Mouse (Mus musculus): ENCODE results near the gene Lmntd2. TPM values are rescaled to one million over a fixed set of nuclear protein-coding genes. Genes with fewer than 3 reads are reported as not detected.

Gene Lmntd2
- polyA plus RNA-seq, 1 experiment from 2014 or later = 0.54 TPM

DNA sequence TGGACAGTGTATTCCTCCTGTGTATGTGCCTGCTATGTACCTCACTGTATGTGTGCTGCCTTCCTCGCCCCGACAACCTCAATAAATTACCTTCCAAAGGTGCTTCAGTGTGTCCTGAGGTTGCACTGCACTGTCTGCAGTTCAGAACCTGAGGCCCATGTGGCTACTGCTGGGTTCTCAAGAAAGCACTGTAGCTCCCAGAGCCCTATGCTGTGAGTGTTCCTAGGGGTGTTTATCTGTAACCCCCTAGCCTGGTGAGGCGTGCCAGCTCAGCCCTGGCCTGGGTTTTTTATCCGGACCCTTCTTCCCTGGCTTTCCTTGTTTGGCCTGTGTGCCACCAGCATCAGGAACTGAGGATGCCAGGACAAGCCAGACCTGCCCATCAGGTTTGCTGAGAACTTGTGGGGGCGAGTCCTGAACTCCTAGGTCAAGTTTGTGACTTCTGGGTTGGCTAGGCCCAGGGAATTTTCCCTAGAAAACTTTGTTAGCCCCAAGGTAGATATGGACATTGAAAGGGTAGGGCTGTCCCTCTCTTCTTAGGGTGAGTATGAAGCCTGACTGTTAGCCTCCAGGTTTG lies 4.8 kb upstream of the Lmntd2 start:
- no peak overlapping the region for H3K9ac ChIP-seq (ENCODE audit: low read length)
- H3K4me2 ChIP-seq (ENCODE audit: low read depth, low read length) = no peak overlapping the region
- no peaks in the 10 kb centered on the region for H3K9me3 ChIP-seq (replicated peaks; ENCODE audit: control insufficient read depth, low read length)
- no peaks in the 10 kb centered on the region; the same call in 1 of the 2 replicates for H3K36me3 ChIP-seq (ENCODE audit: control insufficient read depth, insufficient read depth)
- no peak overlapping the region for H3K4me3 ChIP-seq (ENCODE audit: low read length)
- H3K4me1 ChIP-seq (ENCODE audit: control insufficient read depth, insufficient read depth, low read length) = peaks cover 36% of the 10 kb centered on the region
- ATAC-seq (replicated peaks; ENCODE audit: extremely low read depth, insufficient read depth, low FRiP score) = no peak
- H3K27me3 ChIP-seq (ENCODE audit: control insufficient read depth, insufficient read depth, low read length) = no peaks in the 10 kb centered on the region
- H3K27ac ChIP-seq (ENCODE audit: low read length) = no peak overlapping the region
- WGBS = 84% methylated on average over 5 of the region's 5 CpGs

- H3K4me1 ChIP-seq (ENCODE audit: control insufficient read depth, insufficient read depth, low read length) = peaks cover 36% of the 10 kb centered on the region
Observed at GRCm38 (mm10) chr7:141218141-141218540, 4.3 kb upstream of the Lmntd2 start.

DNA sequence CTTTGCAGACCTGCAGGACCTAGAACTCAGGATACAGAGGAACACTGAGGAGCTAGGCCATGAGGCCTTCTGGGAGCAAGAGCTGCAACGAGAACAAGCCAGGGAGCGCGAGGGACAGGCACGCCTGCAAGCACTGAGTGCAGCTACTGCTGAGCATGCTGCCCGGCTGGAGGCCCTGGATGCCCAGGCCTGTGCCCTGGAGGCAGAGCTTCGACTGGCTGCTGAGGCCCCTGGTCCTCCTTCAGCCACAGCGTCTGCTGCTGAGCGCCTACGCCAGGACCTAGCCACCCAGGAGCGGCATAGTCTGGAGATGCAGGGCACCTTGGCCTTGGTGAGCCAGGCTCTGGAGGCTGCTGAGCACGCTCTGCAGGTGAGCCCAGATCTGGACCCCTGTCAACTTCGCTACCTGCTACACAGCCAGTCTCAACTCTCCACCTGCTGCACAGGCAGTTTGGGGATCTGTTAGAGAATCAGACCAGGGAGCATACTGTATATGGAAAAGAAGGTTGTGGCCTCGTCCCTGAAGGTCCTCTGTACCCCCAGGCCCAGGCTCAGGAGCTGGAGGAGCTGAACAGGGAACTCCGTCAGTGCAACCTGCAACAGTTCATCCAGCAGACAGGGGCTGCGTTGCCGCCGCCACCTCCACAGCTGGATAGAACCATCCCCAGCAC lies 3.6 kb upstream of the Lmntd2 start:
- Histone ChIP-seq H3K36me3 (ENCODE audit: control insufficient read depth, insufficient read depth) (no peaks in the 10 kb centered on the region; the same call in 1 of the 2 replicates), H3K9me3 (replicated peaks; ENCODE audit: control insufficient read depth, low read length) (no peaks in the 10 kb centered on the region), H3K27me3 (ENCODE audit: control insufficient read depth, insufficient read depth, low read length) (no peaks in the 10 kb centered on the region), H3K4me3 (ENCODE audit: low read length) (no peak overlapping the region), H3K4me1 (ENCODE audit: control insufficient read depth, insufficient read depth, low read length) (peaks cover 31% of the 10 kb centered on the region), H3K27ac (ENCODE audit: low read length) (no peak overlapping the region), H3K4me2 (ENCODE audit: low read depth, low read length) (no peak overlapping the region), H3K9ac (ENCODE audit: low read length) (no peak overlapping the region)
- WGBS = 92% methylated on average over 17 of the region's 17 CpGs
- ATAC-seq (replicated peaks; ENCODE audit: extremely low read depth, insufficient read depth, low FRiP score) = no peak

More at GRCm38 (mm10) chr7:141218141-141218540, 4.3 kb upstream of the Lmntd2 start:
- no peak overlapping the region for H3K4me3 ChIP-seq (ENCODE audit: low read length)
- no peak overlapping the region for H3K4me2 ChIP-seq (ENCODE audit: low read depth, low read length)
- no peak overlapping the region for H3K9ac ChIP-seq (ENCODE audit: low read length)
- no peaks in the 10 kb centered on the region for H3K27me3 ChIP-seq (ENCODE audit: control insufficient read depth, insufficient read depth, low read length)
- H3K9me3 ChIP-seq (replicated peaks; ENCODE audit: control insufficient read depth, low read length) = no peaks in the 10 kb centered on the region
- 66% methylated on average over 3 of the region's 3 CpGs for WGBS
- ATAC-seq (replicated peaks; ENCODE audit: extremely low read depth, insufficient read depth, low FRiP score) = no peak
- no peak overlapping the region for H3K27ac ChIP-seq (ENCODE audit: low read length)
- H3K36me3 ChIP-seq (ENCODE audit: control insufficient read depth, insufficient read depth) = no peaks in the 10 kb centered on the region; the same call in 1 of the 2 replicates

- Histone ChIP-seq H3K9me3 (replicated peaks; ENCODE audit: control insufficient read depth, low read length) (no peaks in the 10 kb centered on the region), H3K36me3 (ENCODE audit: control insufficient read depth, insufficient read depth) (no peaks in the 10 kb centered on the region; the same call in 1 of the 2 replicates), H3K4me3 (ENCODE audit: low read length) (peak overlapping the region; percentile 79; the same call in 1 of the 2 replicates), H3K27me3 (ENCODE audit: control insufficient read depth, insufficient read depth, low read length) (no peaks in the 10 kb centered on the region), H3K4me1 (ENCODE audit: control insufficient read depth, insufficient read depth, low read length) (peaks cover 25% of the 10 kb centered on the region), H3K9ac (ENCODE audit: low read length) (peak overlapping the region; percentile 79; the same call in 1 of the 2 replicates), H3K4me2 (ENCODE audit: low read depth, low read length) (peak overlapping the region; percentile 98), H3K27ac (ENCODE audit: low read length) (peak overlapping the region; percentile 80; the same call in 1 of the 2 replicates)
- no peak for ATAC-seq (replicated peaks; ENCODE audit: extremely low read depth, insufficient read depth, low FRiP score)
- WGBS = 79% methylated on average over 11 of the region's 11 CpGs
Observed at GRCm38 (mm10) chr7:141216894-141217293, 3.0 kb upstream of the Lmntd2 start.

GRCm38 (mm10) chr7:141215880-141216733 lies 2.2 kb upstream of the Lmntd2 start:
- peaks cover 25% of the 10 kb centered on the region for H3K4me1 ChIP-seq (ENCODE audit: control insufficient read depth, insufficient read depth, low read length)
- H3K4me2 ChIP-seq (ENCODE audit: low read depth, low read length) = peak overlapping the region; percentile 98
- no peaks in the 10 kb centered on the region; the same call in 1 of the 2 replicates for H3K36me3 ChIP-seq (ENCODE audit: control insufficient read depth, insufficient read depth)
- no peaks in the 10 kb centered on the region for H3K9me3 ChIP-seq (replicated peaks; ENCODE audit: control insufficient read depth, low read length)
- no peaks in the 10 kb centered on the region for H3K27me3 ChIP-seq (ENCODE audit: control insufficient read depth, insufficient read depth, low read length)
- WGBS = 1% methylated on average over 42 of the region's 42 CpGs
- peak overlapping the region; percentile 79 for H3K9ac ChIP-seq (ENCODE audit: low read length)
- peak; percentile 64 for ATAC-seq (replicated peaks; ENCODE audit: extremely low read depth, insufficient read depth, low FRiP score)
- peak overlapping the region; percentile 80 for H3K27ac ChIP-seq (ENCODE audit: low read length)
- H3K4me3 ChIP-seq (ENCODE audit: low read length) = peak overlapping the region; percentile 79

DNA sequence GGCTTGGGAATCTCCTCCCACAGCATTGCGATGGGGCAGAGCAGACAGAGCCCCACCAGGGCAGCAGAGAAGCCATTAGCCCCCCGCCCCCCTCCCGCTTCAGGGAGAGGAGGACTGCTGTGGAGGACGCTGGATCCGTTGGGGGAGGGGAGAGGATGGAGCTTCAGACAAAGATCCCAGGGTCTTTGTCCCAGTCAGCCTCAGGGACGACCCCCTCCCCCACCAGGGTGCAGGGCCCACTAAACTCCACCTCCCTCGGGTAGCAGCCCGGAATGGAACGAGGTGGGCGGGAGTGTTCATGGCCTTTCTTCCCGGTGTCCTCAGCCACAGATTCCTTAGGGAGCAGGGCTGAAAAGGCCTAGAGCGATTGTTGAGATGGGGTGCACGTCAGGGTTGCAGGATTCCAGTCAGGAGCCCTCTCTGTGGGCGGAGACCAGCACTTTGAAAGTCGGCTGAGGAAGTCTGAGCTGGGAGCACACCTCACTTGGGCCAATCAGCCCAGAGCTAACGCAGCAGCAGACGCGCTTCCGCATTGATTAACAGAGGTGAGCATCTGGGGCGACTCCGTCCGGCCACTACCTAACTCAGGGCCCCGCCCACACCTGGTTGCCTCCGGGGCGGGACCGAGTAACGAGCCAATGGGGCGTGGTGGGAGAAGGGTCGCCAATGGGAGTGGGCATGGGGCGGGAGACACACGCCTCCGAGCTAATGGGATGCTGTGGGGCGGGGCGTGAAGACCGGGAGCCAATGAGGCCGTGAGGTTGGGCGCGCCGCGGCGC lies 1.4 kb upstream of the Lmntd2 start, which contains the start of gene Rassf7:
Gene Rassf7 (plus strand): TSS at position 760 of the 779 bp plus-strand sequence.
- no peaks in the 10 kb centered on the region for H3K27me3 ChIP-seq (ENCODE audit: control insufficient read depth, insufficient read depth, low read length)
- H3K4me3 ChIP-seq (ENCODE audit: low read length) = peak within 1 kb of the TSS; percentile 79
- peak within 1 kb of the TSS; percentile 98 for H3K4me2 ChIP-seq (ENCODE audit: low read depth, low read length)
- H3K9ac ChIP-seq (ENCODE audit: low read length) = peak within 1 kb of the TSS; percentile 79
- H3K9me3 ChIP-seq (replicated peaks; ENCODE audit: control insufficient read depth, low read length) = no peaks in the 10 kb centered on the region
- peak; percentile 96 for ATAC-seq (replicated peaks; ENCODE audit: extremely low read depth, insufficient read depth, low FRiP score)
- peak within 1 kb of the TSS; percentile 80 for H3K27ac ChIP-seq (ENCODE audit: low read length)
- no peaks in the 10 kb centered on the region; the same call in 1 of the 2 replicates for H3K36me3 ChIP-seq (ENCODE audit: control insufficient read depth, insufficient read depth)
- peaks cover 18% of the 10 kb centered on the region for H3K4me1 ChIP-seq (ENCODE audit: control insufficient read depth, insufficient read depth, low read length)
- WGBS = 1% methylated on average over 41 of the region's 41 CpGs

- no peaks in the 10 kb centered on the region for H3K27me3 ChIP-seq (ENCODE audit: control insufficient read depth, insufficient read depth, low read length)
- peaks cover 12% of the 10 kb centered on the region; the same call in 1 of the 2 replicates for H3K4me1 ChIP-seq (ENCODE audit: control insufficient read depth, insufficient read depth, low read length)
- no peaks in the 10 kb centered on the region for H3K9me3 ChIP-seq (replicated peaks; ENCODE audit: control insufficient read depth, low read length)
- H3K4me2 ChIP-seq (ENCODE audit: low read depth, low read length) = no peak overlapping the region
- no peak overlapping the region for H3K4me3 ChIP-seq (ENCODE audit: low read length)
- no peaks in the 10 kb centered on the region; the same call in 1 of the 2 replicates for H3K36me3 ChIP-seq (ENCODE audit: control insufficient read depth, insufficient read depth)
- no peak overlapping the region for H3K9ac ChIP-seq (ENCODE audit: low read length)
- 77% methylated on average over 3 of the region's 3 CpGs for WGBS
- no peak for ATAC-seq (replicated peaks; ENCODE audit: extremely low read depth, insufficient read depth, low FRiP score)
- no peak overlapping the region for H3K27ac ChIP-seq (ENCODE audit: low read length)
Observed at GRCm38 (mm10) chr7:141214310-141214709, 430 bp upstream of the Lmntd2 start.

DNA sequence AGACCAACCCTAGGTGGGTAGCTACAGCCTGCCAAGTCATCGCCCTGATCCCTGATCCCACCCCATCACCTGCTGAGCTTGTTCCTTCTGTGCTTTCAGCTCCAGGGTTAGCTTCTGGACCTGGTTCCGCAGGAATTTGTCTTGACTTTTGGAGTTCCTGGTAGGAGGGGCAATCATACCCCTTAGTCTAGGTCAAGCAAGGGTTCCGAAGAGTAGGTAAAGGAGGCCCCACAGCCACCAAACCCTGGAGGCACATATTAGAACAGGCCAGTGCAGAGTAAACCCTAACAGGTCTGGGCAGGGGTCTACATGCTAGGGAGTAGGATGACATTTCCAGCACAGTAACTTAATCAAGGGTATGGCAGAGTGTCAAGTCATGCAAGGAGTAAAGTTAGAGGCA lies 747 bp downstream of the Lmntd2 start:
- H3K27me3 ChIP-seq (ENCODE audit: control insufficient read depth, insufficient read depth, low read length) = no peaks in the 10 kb centered on the region
- 79% methylated on average over 3 of the region's 3 CpGs for WGBS
- H3K9me3 ChIP-seq (replicated peaks; ENCODE audit: control insufficient read depth, low read length) = no peaks in the 10 kb centered on the region
- no peak overlapping the region for H3K4me3 ChIP-seq (ENCODE audit: low read length)
- no peaks in the 10 kb centered on the region for H3K36me3 ChIP-seq (ENCODE audit: control insufficient read depth, insufficient read depth)
- no peak for ATAC-seq (replicated peaks; ENCODE audit: extremely low read depth, insufficient read depth, low FRiP score)
- no peak overlapping the region for H3K4me2 ChIP-seq (ENCODE audit: low read depth, low read length)
- no peak overlapping the region for H3K9ac ChIP-seq (ENCODE audit: low read length)
- H3K4me1 ChIP-seq (ENCODE audit: control insufficient read depth, insufficient read depth, low read length) = peaks cover 12% of the 10 kb centered on the region; the same call in 1 of the 2 replicates
- no peak overlapping the region for H3K27ac ChIP-seq (ENCODE audit: low read length)
